Mouse (Mus musculus): ENCODE results near the gene Crebrf.

DNA sequence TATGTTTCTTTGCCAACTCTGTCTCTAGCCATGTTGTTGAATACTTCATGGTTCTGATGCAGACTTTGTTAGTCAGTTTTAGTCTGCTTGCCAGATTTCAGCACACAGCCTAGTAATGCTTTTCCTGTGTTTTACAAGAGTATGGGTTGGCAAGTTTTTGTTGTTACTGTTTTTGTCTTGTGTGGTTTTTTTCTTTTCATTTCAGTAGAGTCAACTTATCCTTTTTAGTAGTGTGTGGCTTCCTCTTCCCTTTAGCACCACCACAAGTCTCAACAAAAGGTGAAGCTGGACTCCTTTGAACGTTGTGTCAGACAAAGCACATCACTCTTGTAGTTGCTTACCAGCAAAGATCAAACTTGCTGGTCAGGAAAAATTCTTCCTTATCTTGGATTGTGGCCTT, 36.8 kb downstream of the Crebrf start:
- TF ChIP-seq CTCF (IDR thresholded peaks at IDR 0.05; ENCODE audit: low read depth) (no peak), EP300 (IDR thresholded peaks at IDR 0.05; ENCODE audit: low read depth) (no peak)

All from liver, postnatal 0 days (tissue).